Mouse (Mus musculus): ENCODE data around the gene Arfrp1. TPM values are rescaled to one million over a fixed set of nuclear protein-coding genes. Genes with fewer than 3 reads are reported as not detected.
A peak's percentile ranks its signal among the peaks of the same experiment; 100 is the strongest.

The Arfrp1 gene
- polyA plus RNA-seq, 1 experiment from 2014 or later = 54.1 TPM

- WGBS = 64% methylated on average over 4 of the region's 4 CpGs
- DNase-seq = peak; percentile 69
- peak; percentile 79 for ATAC-seq (ENCODE audit: insufficient read depth)
These were observed 19.8 kb upstream of the Arfrp1 start for GRCm38 (mm10) chr2:181384919-181385391.

GRCm38 (mm10) chr2:181384463-181384862 lies 19.3 kb upstream of the Arfrp1 start:
- 60% methylated on average over 7 of the region's 7 CpGs for WGBS
- Histone ChIP-seq H3K36me3 (ENCODE audit: insufficient read depth) (peaks cover 70% of the 10 kb centered on the region), H3K27me3 (ENCODE audit: insufficient read depth, low read length) (no peaks in the 10 kb centered on the region), H3K4me1 (ENCODE audit: insufficient read depth) (0 out of 2 replicates have a peak, but pooled peaks cover 5% of the 10 kb centered on the region), H3K9ac (no peak overlapping the region), H3K27ac (ENCODE audit: low read depth) (peak overlapping the region; percentile 80), H3K9me3 (ENCODE audit: low read depth, low read length) (no peaks in the 10 kb centered on the region), H3K4me3 (ENCODE audit: low read depth, low read length) (no peak overlapping the region), H3K4me2 (no peak overlapping the region)
- TF ChIP-seq CTCF (IDR thresholded peaks at IDR 0.05; ENCODE audit: low read depth) = no peak
- DNase-seq = no peak
- ATAC-seq (ENCODE audit: insufficient read depth) = 0 out of 2 replicates have a peak, but pooled peaks have one; percentile 15

More at GRCm38 (mm10) chr2:181384919-181385391, 19.8 kb upstream of the Arfrp1 start:
- Histone ChIP-seq H3K4me2 (no peak overlapping the region), H3K27ac (ENCODE audit: low read depth) (peak overlapping the region; percentile 80), H3K4me1 (ENCODE audit: insufficient read depth) (0 out of 2 replicates have a peak, but pooled peaks cover 5% of the 10 kb centered on the region), H3K9me3 (ENCODE audit: low read depth, low read length) (no peaks in the 10 kb centered on the region), H3K36me3 (ENCODE audit: insufficient read depth) (peaks cover 65% of the 10 kb centered on the region), H3K9ac (no peak overlapping the region), H3K4me3 (ENCODE audit: low read depth, low read length) (no peak overlapping the region), H3K27me3 (ENCODE audit: insufficient read depth, low read length) (no peaks in the 10 kb centered on the region)
- no peak for TF ChIP-seq CTCF (IDR thresholded peaks at IDR 0.05; ENCODE audit: low read depth)

DNA sequence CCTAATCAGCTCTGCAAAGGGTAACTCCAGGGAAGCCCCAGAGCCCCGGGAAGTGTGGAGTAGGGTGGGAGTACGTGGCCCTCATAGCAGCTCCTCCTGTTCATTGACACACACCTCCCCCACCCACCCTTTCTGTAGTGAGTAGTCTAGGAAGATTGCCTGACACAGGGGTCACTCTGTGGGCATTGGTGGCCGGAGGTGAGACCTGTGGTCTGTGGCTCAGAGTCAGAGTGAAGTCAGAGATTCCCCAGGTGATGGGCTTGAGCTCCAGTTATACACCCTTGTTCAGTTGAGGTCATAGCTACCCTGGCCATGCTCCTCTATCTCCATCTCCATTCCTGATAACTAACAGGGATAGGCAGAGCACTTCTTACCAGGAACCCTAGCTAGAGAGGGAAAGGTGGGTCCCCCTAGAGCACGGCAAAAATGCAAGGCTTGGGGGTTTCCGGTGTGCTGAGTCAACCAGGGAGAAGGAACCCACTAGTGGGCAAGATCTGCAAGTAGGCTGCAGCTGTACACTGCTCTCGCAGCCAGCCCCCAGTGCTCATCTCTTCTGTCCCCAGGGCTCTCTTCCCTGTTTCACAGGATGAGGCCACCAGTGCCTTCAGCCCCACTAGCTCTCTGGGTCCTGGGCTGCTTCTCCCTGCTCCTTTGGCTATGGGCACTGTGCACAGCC lies 16.6 kb upstream of the Arfrp1 start:
- ATAC-seq (ENCODE audit: insufficient read depth) = no peak
- no peak for TF ChIP-seq CTCF (IDR thresholded peaks at IDR 0.05; ENCODE audit: low read depth)

DNA sequence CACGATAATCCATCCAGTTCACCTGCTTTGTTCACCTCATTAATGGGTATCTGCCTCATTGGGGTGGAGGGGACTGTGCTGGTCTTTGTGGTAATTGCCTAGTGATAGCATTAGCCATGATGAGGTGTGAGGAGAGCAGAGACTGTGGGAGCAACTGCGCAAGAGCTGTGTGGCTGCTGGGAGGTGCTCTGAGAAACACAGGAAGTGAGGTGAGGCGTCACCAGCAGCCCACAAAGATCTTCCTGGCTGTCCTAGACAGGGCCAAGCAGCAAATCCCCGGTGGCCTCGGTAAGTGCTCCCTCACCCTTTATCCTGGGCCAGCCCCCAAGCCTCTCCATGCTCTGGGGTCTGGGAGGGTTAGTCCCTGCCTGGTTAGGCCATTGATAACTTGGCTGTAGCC lies 15.9 kb upstream of the Arfrp1 start:
- ATAC-seq (ENCODE audit: insufficient read depth) (no peak), DNase-seq (no peak)
- Histone ChIP-seq H3K27me3 (ENCODE audit: insufficient read depth, low read length) (no peaks in the 10 kb centered on the region), H3K9ac (no peak overlapping the region), H3K4me1 (ENCODE audit: insufficient read depth) (0 out of 2 replicates have a peak, but pooled peaks cover 5% of the 10 kb centered on the region), H3K4me2 (no peak overlapping the region), H3K27ac (ENCODE audit: low read depth) (no peak overlapping the region), H3K9me3 (ENCODE audit: low read depth, low read length) (no peaks in the 10 kb centered on the region), H3K4me3 (ENCODE audit: low read depth, low read length) (no peak overlapping the region), H3K36me3 (ENCODE audit: insufficient read depth) (peaks cover 68% of the 10 kb centered on the region)
- no peak for TF ChIP-seq CTCF (IDR thresholded peaks at IDR 0.05; ENCODE audit: low read depth)
- 85% methylated on average over 5 of the region's 5 CpGs for WGBS

More for the DNA sequence above, 16.6 kb upstream of the Arfrp1 start:
- H3K4me1 ChIP-seq (ENCODE audit: insufficient read depth) = 0 out of 2 replicates have a peak, but pooled peaks cover 5% of the 10 kb centered on the region
- no peak for DNase-seq
- H3K36me3 ChIP-seq (ENCODE audit: insufficient read depth) = peaks cover 75% of the 10 kb centered on the region
- no peak overlapping the region for H3K4me2 ChIP-seq
- H3K4me3 ChIP-seq (ENCODE audit: low read depth, low read length) = no peak overlapping the region
- no peaks in the 10 kb centered on the region for H3K9me3 ChIP-seq (ENCODE audit: low read depth, low read length)
- no peak overlapping the region for H3K9ac ChIP-seq
- 83% methylated on average over 6 of the region's 6 CpGs for WGBS
- no peaks in the 10 kb centered on the region for H3K27me3 ChIP-seq (ENCODE audit: insufficient read depth, low read length)
- no peak overlapping the region for H3K27ac ChIP-seq (ENCODE audit: low read depth)

DNA sequence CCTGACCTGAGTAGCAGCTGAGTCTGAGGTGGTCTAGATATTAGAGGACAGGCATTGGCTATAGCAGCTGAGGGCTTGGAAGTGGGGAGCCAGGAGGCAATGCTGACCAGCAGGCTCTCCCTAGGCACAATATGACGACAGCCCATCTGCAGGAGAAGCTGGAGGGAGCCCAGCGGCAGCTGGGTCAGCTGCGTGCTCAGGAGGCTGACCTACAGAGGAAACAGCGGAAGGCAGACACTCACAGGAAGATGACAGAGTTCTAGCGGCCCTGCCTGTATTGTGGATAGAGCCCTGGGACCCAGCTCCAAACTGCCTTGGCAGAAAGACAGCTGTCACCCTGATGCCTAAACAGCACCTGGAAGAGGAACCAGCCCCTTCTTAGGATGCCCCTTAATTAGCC lies 15.0 kb upstream of the Arfrp1 start:
- Histone ChIP-seq H3K27ac (ENCODE audit: low read depth) (no peak overlapping the region), H3K9me3 (ENCODE audit: low read depth, low read length) (no peaks in the 10 kb centered on the region), H3K9ac (no peak overlapping the region), H3K4me1 (ENCODE audit: insufficient read depth) (0 out of 2 replicates have a peak, but pooled peaks cover 5% of the 10 kb centered on the region), H3K36me3 (ENCODE audit: insufficient read depth) (peaks cover 63% of the 10 kb centered on the region), H3K27me3 (ENCODE audit: insufficient read depth, low read length) (no peaks in the 10 kb centered on the region), H3K4me3 (ENCODE audit: low read depth, low read length) (no peak overlapping the region), H3K4me2 (no peak overlapping the region)
- WGBS = 85% methylated on average over 5 of the region's 5 CpGs
- no peak for DNase-seq
- no peak for ATAC-seq (ENCODE audit: insufficient read depth)
- TF ChIP-seq CTCF (IDR thresholded peaks at IDR 0.05; ENCODE audit: low read depth) = no peak

GRCm38 (mm10) chr2:181379778-181380177 lies 14.6 kb upstream of the Arfrp1 start, which contains the start of gene Lime1:
Lime1 (plus strand) TSS chr2:181380078.
- no peak for DNase-seq
- no peak for ATAC-seq (ENCODE audit: insufficient read depth)
- Histone ChIP-seq H3K9ac (no peak within 1 kb of the TSS), H3K36me3 (ENCODE audit: insufficient read depth) (peaks cover 63% of the 10 kb centered on the region), H3K27ac (ENCODE audit: low read depth) (no peak within 1 kb of the TSS), H3K4me1 (ENCODE audit: insufficient read depth) (0 out of 2 replicates have a peak, but pooled peaks cover 5% of the 10 kb centered on the region), H3K4me3 (ENCODE audit: low read depth, low read length) (no peak within 1 kb of the TSS), H3K9me3 (ENCODE audit: low read depth, low read length) (no peaks in the 10 kb centered on the region), H3K27me3 (ENCODE audit: insufficient read depth, low read length) (no peaks in the 10 kb centered on the region), H3K4me2 (no peak within 1 kb of the TSS)
- WGBS = 97% methylated on average over 12 of the region's 12 CpGs
- TF ChIP-seq CTCF (IDR thresholded peaks at IDR 0.05; ENCODE audit: low read depth) = no peak

- Histone ChIP-seq H3K27me3 (ENCODE audit: insufficient read depth, low read length) (no peaks in the 10 kb centered on the region), H3K36me3 (ENCODE audit: insufficient read depth) (peaks cover 59% of the 10 kb centered on the region), H3K4me3 (ENCODE audit: low read depth, low read length) (no peak overlapping the region), H3K9ac (no peak overlapping the region), H3K4me1 (ENCODE audit: insufficient read depth) (0 out of 2 replicates have a peak, but pooled peaks cover 1% of the 10 kb centered on the region), H3K27ac (ENCODE audit: low read depth) (no peak overlapping the region), H3K9me3 (ENCODE audit: low read depth, low read length) (no peaks in the 10 kb centered on the region), H3K4me2 (no peak overlapping the region)
- no peak for ATAC-seq (ENCODE audit: insufficient read depth)
- 91% methylated on average over 5 of the region's 5 CpGs for WGBS
- no peak for DNase-seq
- no peak for TF ChIP-seq CTCF (IDR thresholded peaks at IDR 0.05; ENCODE audit: low read depth)
These were observed 13.5 kb upstream of the Arfrp1 start for GRCm38 (mm10) chr2:181378701-181379100.

Data from lung, embryonic 14.5 days (tissue).